Mouse (Mus musculus): Measurements from ENCODE around the gene Adamts13. TPM values are rescaled to one million over a fixed set of nuclear protein-coding genes. Genes with fewer than 3 reads are reported as not detected.

Adamts13 gene
- polyA plus RNA-seq, 1 experiment: not detected

- Histone ChIP-seq H3K4me1 (peaks cover 63% of the 10 kb centered on the region), H3K9me3 (no peaks in the 10 kb centered on the region), H3K27me3 (replicated peaks) (peaks cover 13% of the 10 kb centered on the region), H3K36me3 (replicated peaks; ENCODE audit: low read length) (peaks cover 16% of the 10 kb centered on the region), H3K4me3 (replicated peaks) (peak within 1 kb of the TSS; percentile 89)
- TF ChIP-seq GATA1 (IDR thresholded peaks at IDR 0.05; ENCODE audit: borderline replicate concordance, low read length) (no peak), FLI1 (IDR thresholded peaks at IDR 0.05; ENCODE audit: low read length) (no peak)
These were observed 54.6 kb downstream of the Adamts13 start, which contains the start of gene Slc2a6 for GRCm38 (mm10) chr2:27027618-27028436. Gene Slc2a6 (minus strand): TSS chr2:27027998.

GRCm38 (mm10) chr2:27028437-27029015 is 55.3 kb downstream of the Adamts13 start:
- H3K27me3 ChIP-seq (replicated peaks): peaks cover 12% of the 10 kb centered on the region
- H3K36me3 ChIP-seq (replicated peaks; ENCODE audit: low read length): peaks cover 11% of the 10 kb centered on the region
- peak overlapping the region; percentile 89 for H3K4me3 ChIP-seq (replicated peaks)
- TF ChIP-seq GATA1 (IDR thresholded peaks at IDR 0.05; ENCODE audit: borderline replicate concordance, low read length) (no peak), FLI1 (IDR thresholded peaks at IDR 0.05; ENCODE audit: low read length) (no peak)
- no peaks in the 10 kb centered on the region for H3K9me3 ChIP-seq
- peaks cover 60% of the 10 kb centered on the region for H3K4me1 ChIP-seq

DNA sequence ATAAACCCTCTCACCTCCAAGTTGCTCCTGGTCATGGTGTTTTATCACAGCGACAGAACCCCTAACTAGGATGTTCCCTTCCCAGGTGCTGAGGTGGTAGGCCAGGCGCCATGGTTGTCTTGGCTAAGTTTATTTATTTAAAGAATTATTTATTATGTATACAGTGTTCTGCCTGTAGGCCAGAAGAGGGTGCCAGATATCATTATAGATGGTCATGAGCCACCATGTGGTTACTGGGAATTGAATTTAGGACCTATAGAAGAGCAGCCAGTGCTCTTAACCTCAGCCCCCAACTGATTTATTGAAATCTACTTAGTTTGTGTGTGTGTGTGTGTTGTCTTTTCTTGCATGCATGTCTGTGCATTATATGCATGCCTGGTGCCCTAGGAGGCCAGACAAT is 59.1 kb downstream of the Adamts13 start:
- H3K36me3 ChIP-seq (replicated peaks; ENCODE audit: low read length): no peaks in the 10 kb centered on the region
- peaks cover 29% of the 10 kb centered on the region for H3K4me1 ChIP-seq
- H3K4me3 ChIP-seq (replicated peaks): no peak overlapping the region
- H3K27me3 ChIP-seq (replicated peaks): peaks cover 9% of the 10 kb centered on the region
- TF ChIP-seq FLI1 (IDR thresholded peaks at IDR 0.05; ENCODE audit: low read length) (no peak), GATA1 (IDR thresholded peaks at IDR 0.05; ENCODE audit: borderline replicate concordance, low read length) (no peak)
- H3K9me3 ChIP-seq: no peaks in the 10 kb centered on the region

GRCm38 (mm10) chr2:27036003-27036402 is 62.8 kb downstream of the Adamts13 start:
- no peaks in the 10 kb centered on the region for H3K36me3 ChIP-seq (replicated peaks; ENCODE audit: low read length)
- H3K9me3 ChIP-seq: no peaks in the 10 kb centered on the region
- H3K27me3 ChIP-seq (replicated peaks): peaks cover 32% of the 10 kb centered on the region
- no peak overlapping the region for H3K4me3 ChIP-seq (replicated peaks)
- TF ChIP-seq GATA1 (IDR thresholded peaks at IDR 0.05; ENCODE audit: borderline replicate concordance, low read length) (no peak), FLI1 (IDR thresholded peaks at IDR 0.05; ENCODE audit: low read length) (no peak)
- H3K4me1 ChIP-seq: peaks cover 22% of the 10 kb centered on the region; the same call in 1 of the 2 replicates

DNA sequence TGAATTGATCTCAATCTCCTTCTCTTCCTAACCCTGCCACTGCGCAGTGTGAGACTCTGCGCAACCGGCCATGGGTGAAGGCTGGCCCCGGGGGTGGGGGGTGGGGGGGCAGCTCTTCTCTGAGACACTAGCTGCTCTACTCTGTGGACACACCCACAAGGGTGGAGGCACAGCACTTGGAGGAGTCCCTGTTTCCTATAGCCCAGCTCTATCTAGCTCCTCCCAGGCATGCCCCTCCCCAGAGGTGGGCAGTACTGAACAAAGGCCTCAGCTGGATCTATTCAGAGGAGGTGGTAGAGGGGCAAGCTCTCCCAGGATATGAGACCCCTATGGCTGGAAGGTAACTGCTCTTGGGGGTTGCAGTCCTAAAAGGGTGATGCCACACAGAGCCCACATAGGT is 63.8 kb downstream of the Adamts13 start:
- Histone ChIP-seq H3K4me3 (replicated peaks) (no peak overlapping the region), H3K4me1 (peaks cover 21% of the 10 kb centered on the region; the same call in 1 of the 2 replicates), H3K27me3 (replicated peaks) (peaks cover 40% of the 10 kb centered on the region), H3K9me3 (no peaks in the 10 kb centered on the region), H3K36me3 (replicated peaks; ENCODE audit: low read length) (no peaks in the 10 kb centered on the region)
- TF ChIP-seq FLI1 (IDR thresholded peaks at IDR 0.05; ENCODE audit: low read length): no peak
- TF ChIP-seq GATA1 (IDR thresholded peaks at IDR 0.05; ENCODE audit: borderline replicate concordance, low read length): no peak

DNA sequence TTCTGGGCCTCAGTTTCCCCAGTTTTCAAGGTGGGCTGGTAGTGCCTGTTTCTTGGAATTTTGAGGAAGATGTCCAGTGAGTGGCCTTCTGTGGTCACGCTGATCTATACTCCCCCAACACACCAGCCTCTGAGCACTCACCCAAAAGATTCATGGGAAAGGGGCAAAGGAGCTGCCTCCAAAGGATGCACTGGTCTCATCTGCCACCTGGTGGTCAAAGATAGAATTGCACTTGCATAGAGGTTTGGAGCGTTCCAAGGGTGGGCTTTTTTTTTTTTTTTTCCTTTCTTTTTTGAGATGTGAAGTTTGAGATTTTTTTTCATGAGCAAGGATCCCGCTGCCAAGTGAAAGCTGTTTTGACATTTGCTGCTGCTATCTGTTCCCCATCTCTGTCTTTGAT is 65.4 kb downstream of the Adamts13 start:
- H3K9me3 ChIP-seq: no peaks in the 10 kb centered on the region
- H3K27me3 ChIP-seq (replicated peaks): peaks cover 51% of the 10 kb centered on the region
- no peak for TF ChIP-seq FLI1 (IDR thresholded peaks at IDR 0.05; ENCODE audit: low read length)
- TF ChIP-seq GATA1 (IDR thresholded peaks at IDR 0.05; ENCODE audit: borderline replicate concordance, low read length): no peak
- H3K4me3 ChIP-seq (replicated peaks): no peak overlapping the region
- no peaks in the 10 kb centered on the region for H3K36me3 ChIP-seq (replicated peaks; ENCODE audit: low read length)
- H3K4me1 ChIP-seq: peaks cover 23% of the 10 kb centered on the region; the same call in 1 of the 2 replicates

DNA sequence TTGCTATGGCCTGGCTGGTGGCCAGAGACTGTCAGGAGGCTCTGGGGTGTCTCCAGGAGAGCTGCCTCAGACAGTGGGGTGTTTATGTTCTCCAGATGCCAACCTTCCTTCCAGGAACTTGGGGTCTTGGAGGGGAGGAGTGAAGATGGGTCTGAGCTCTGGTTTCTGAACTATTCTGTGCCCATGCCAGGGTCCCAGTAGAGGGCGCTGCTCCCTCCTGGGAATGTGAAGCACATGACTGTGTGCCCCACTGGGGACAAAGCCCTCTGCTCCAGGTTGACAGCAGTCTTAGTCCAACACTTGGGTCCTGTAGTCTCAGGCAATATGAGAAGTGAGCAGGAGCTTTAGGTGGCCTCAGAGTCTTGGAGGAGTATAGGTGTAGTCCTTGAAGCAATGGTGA is 66.1 kb downstream of the Adamts13 start:
- Histone ChIP-seq H3K4me3 (replicated peaks) (no peak overlapping the region), H3K36me3 (replicated peaks; ENCODE audit: low read length) (no peaks in the 10 kb centered on the region), H3K9me3 (no peaks in the 10 kb centered on the region), H3K4me1 (peaks cover 23% of the 10 kb centered on the region; the same call in 1 of the 2 replicates), H3K27me3 (replicated peaks) (peaks cover 54% of the 10 kb centered on the region)
- no peak for TF ChIP-seq GATA1 (IDR thresholded peaks at IDR 0.05; ENCODE audit: borderline replicate concordance, low read length)
- no peak for TF ChIP-seq FLI1 (IDR thresholded peaks at IDR 0.05; ENCODE audit: low read length)

DNA sequence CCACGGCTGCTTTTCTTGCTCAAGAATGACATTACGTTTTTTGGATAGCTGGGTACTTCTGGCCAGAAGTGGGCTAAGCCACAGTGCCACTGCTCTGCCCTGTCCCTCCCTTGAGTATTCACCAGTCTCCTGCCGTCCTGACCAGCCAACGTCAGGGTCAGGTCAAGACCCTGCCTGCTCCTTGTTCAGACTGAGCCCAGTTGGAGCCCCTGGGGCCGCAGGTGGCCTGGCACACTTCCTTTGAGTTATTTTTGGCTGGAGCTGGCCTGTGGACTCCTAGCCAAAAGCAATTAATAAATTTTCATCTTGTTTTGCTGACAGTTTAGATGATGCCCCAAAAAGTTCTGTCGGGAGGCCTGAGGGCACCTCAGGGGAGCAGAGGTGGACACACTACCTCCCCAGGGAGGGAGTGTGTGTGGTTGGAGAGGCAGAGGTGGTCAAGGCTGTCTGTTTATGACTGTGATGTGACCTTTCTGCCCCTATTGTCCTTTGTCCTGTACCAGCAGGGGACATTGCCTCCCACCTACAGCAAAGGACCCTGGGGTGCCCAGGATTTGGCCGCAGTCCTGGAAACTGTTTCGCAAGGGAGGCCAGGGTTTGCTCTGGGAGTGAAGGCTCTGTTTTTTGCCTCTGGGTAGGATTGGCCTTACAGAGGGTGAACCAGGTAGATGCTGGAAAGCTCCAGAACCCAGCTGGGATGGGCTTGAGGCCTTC is 69.1 kb downstream of the Adamts13 start:
- Histone ChIP-seq H3K27me3 (replicated peaks) (peaks cover 74% of the 10 kb centered on the region), H3K36me3 (replicated peaks; ENCODE audit: low read length) (no peaks in the 10 kb centered on the region), H3K4me3 (replicated peaks) (no peak overlapping the region), H3K4me1 (peaks cover 23% of the 10 kb centered on the region; the same call in 1 of the 2 replicates), H3K9me3 (no peaks in the 10 kb centered on the region)
- TF ChIP-seq FLI1 (IDR thresholded peaks at IDR 0.05; ENCODE audit: low read length) (no peak), GATA1 (IDR thresholded peaks at IDR 0.05; ENCODE audit: borderline replicate concordance, low read length) (no peak)

- Histone ChIP-seq H3K27me3 (replicated peaks) (peaks cover 67% of the 10 kb centered on the region), H3K4me3 (replicated peaks) (no peak overlapping the region)
- TF ChIP-seq GATA1 (IDR thresholded peaks at IDR 0.05; ENCODE audit: borderline replicate concordance, low read length) (no peak), FLI1 (IDR thresholded peaks at IDR 0.05; ENCODE audit: low read length) (no peak)
These were observed 70.2 kb downstream of the Adamts13 start for GRCm38 (mm10) chr2:27043461-27043860.

More at GRCm38 (mm10) chr2:27043461-27043860, 70.2 kb downstream of the Adamts13 start:
- Histone ChIP-seq H3K36me3 (replicated peaks; ENCODE audit: low read length) (no peaks in the 10 kb centered on the region), H3K9me3 (no peaks in the 10 kb centered on the region), H3K4me1 (peaks cover 14% of the 10 kb centered on the region; the same call in 1 of the 2 replicates)
